Mouse (Mus musculus): ENCODE results near the gene 1700016K19Rik. TPM values are rescaled to one million over a fixed set of nuclear protein-coding genes. Genes with fewer than 3 reads are reported as not detected.
"Not testable (repeated sequence)": the region's sequence is repeated elsewhere in the genome, so short reads cannot be mapped to it uniquely, and the experiment has no call there.

The 1700016K19Rik gene
- total RNA-seq, 1 experiment from 2014 or later = not detected

DNA sequence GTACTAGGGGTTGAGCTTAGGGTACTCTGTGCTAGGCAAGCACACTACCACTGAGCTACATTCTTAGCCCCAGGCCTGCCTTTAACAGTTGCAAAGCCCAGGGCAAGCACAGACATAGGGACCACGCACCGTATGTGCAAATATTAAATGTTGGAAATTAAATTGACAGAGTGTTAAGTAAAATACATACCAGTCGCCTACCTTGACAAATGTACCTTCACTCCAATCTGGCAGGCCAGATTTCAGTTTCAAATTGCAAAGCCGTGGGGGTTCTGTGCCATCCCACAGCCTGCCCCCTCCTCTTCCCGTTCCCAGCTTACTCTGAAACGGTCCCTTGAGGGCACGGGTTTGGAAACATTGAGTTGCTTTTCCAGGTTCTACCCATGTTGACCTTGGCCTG is 13.8 kb upstream of the 1700016K19Rik start:
- no peak for DNase-seq

DNA sequence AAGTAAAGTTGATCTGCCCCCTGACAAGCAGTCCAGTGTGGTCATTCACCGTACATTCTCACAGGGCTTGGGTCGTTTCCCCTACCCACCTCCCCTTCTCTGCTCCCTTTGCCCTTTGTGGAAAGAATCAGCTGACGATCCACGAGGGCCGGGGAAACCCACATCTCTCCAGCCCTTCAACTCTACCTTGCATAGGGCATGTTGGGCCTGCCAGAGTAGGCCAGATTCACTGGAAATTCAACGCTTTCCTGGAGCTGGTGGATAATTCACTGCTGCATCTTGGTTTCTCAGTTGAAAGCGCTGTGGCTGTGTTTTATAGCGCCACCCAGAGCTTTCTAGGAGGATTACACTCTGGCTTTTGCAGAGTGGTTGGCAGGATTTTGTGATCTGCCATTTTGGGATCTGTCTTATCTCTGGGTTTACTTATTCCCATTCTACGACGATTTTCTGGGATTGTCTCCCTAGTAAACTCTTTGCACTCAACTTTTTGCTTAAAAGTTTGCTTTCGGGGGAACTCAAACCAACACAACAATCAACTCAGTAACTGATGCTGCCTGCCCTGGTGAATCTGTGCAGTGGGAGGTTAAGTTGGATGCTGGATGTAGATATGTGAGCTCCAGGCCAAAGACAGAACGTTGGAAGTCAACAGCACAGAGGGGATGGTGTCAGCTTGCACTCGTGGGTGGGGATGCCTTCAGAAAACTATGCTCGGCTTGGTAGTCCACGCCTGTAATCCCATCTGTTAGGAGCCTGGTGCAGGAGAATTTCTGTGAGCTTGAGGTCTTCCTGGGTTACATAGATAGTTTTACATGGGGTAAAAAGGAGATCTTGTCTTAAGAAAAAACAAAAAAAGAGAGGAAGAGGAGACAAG is 8.5 kb upstream of the 1700016K19Rik start:
- no peak for DNase-seq

DNA sequence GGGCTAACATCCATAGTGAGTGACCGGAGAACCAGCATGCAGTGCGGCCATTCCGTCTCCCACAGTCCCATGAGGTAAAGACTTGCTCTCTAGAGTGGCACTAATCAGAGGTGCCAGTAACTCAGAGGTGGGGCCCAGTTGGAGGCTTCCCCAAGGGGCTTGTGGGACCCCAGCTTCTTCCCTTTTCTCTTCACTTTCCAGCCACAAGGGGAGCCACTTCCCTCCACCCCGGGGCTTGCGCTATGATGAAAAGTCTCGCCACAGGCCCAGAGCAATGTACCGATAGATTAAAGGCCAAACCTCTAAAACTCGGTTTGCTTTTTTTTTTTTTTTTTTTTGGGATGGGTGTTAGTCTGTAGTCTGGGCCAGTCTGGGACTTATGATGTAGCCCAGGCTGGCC is 7.8 kb upstream of the 1700016K19Rik start:
- no peak for DNase-seq

DNA sequence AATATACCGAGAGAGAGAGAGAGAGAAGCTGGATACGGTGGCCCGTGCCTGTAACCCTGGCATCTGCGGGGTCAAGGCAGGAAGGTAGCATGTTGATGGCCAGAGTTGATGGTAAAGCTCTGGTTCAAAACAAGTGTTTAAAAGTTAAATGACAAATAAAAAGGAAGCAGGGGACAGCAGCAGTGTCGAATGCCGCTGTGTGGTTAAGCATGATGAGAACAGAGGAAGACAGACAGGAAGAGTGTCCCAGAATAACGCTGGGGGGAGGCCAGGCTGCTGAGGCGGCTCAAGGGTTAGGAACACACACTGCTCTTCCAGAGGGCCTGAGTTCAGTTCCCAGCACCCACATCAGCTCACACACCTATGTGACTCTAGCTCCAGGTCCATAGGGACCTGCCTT is 7.2 kb upstream of the 1700016K19Rik start:
- DNase-seq = no peak

GRCm38 (mm10) chr11:75994357-75994756 is 5.4 kb upstream of the 1700016K19Rik start:
- DNase-seq = no peak

DNA sequence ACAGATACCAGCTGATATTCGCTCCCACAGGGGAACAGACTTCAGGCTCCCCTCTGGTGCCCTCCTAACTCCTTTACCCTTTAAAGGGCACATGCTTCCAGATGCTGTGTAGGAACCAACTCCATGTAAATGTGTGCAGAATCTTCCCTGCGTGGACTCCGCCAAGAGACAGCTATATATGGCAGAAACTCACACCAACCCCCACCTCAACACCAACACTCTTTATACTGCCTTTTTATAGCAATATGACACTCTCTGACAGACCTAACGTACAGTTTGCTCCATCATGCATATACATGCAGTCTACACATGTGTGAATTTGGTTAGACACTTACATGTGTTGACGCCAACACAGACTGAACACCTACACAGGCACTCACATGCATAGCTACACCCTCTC is 989 bp downstream of the 1700016K19Rik start:
- no peak for DNase-seq

GRCm38 (mm10) chr11:76001237-76001878 is 1.6 kb downstream of the 1700016K19Rik start:
- no peak for DNase-seq

DNA sequence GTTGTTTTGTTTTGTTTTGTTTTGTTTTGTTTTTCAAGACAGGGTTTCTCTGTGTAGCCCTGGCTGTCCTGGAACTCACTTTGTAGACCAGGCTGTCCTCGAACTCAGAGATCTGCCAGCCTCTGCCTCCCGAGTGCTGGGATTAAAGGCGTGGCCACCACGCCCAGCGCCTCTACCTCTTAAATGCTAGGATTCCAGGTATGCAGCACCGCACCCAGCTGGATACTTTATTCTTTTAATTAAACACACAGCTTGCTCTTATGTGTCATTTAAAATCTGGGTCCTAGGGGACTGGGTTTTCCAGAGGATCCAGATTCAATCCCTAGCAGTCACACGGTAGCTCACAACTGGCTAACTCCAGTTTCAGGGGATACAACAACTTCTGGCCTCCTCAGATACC is 4.6 kb downstream of the 1700016K19Rik start:
- not testable (repeated sequence) for DNase-seq

- no peak for DNase-seq
Measured at GRCm38 (mm10) chr11:76008162-76008561, 8.4 kb downstream of the 1700016K19Rik start.

GRCm38 (mm10) chr11:76009101-76009500 is 9.4 kb downstream of the 1700016K19Rik start:
- no peak for DNase-seq

DNA sequence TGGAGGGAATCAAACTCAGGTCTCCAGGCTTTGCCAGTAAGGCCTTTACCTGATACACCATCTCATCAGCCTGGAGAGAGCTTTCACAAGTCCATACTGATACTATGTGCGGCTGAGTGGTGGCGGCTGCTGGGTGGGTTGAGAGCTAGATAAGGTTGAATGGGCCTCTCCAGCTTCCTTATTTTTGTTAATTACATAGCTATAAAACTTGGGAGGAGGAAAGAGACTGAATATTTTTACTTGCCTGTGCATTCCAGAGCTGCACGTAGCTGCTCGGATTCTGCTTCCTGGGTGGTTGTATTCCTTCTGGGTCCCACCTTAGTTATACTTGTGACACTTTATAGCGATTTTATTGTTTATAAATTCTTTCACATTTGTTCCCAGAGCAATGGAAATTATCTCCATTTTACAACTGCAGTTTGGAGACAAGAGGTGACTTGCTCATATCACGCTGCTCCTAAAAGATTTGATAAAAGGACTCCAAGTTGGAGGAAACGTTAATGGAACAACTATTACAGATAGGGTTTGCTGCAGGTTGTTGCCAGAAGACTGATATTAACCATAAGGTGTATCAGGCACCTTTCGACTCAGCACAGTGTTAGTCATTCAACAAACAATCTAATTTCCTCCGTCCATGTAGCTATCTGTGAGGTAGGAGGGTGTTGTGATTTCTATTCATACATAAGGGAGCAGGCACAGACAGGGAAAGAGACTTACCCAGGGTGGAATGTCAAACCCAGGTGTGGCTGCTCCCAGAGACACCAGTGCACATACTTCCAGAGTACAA is 11.3 kb downstream of the 1700016K19Rik start:
- DNase-seq = no peak

- DNase-seq = no peak
Measured at GRCm38 (mm10) chr11:76015251-76015650, 15.5 kb downstream of the 1700016K19Rik start.

- no peak for DNase-seq
Measured at GRCm38 (mm10) chr11:76015814-76016213, 16.1 kb downstream of the 1700016K19Rik start.

DNA sequence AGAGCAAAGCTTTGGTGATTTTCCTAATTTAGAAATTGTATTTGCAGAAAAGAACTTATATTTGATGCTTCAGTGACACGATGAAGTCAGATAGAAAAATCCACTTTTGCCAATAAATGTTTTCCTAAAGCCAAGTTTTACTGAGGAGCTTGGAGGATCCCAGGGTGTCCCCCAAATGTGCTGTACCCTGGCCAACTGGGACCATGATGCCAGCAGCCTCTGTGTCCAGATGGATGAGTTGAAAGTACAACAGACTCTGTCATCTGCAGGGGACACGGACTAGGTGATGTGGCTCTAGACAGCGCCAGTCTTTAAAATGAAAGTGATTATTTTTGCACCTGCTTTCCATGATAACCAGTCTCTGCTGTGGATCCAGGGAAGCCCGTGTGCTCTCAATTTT is 20.2 kb downstream of the 1700016K19Rik start:
- DNase-seq = no peak

DNA sequence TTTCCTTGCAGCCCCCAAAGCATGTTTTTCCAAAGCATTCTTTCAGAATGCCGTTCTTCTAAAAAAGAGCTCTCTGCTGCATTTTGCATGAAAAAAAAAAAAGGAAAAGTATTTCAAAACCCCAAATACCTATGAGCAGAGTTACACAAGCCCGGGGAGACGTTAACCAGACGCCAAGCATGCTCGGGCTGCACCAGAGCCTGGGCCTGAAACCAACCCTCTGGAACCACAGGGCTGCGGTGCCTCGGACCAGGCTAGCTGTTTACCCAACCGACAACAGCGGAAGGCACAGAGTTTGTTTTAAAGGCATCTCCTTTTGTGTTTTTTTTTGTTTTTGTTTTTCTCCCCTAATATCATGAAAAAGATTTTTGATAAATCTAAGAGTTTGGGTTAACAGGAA is 21.2 kb downstream of the 1700016K19Rik start:
- DNase-seq = no peak

GRCm38 (mm10) chr11:76025080-76025583 is 25.4 kb downstream of the 1700016K19Rik start:
- DNase-seq = no peak

DNA sequence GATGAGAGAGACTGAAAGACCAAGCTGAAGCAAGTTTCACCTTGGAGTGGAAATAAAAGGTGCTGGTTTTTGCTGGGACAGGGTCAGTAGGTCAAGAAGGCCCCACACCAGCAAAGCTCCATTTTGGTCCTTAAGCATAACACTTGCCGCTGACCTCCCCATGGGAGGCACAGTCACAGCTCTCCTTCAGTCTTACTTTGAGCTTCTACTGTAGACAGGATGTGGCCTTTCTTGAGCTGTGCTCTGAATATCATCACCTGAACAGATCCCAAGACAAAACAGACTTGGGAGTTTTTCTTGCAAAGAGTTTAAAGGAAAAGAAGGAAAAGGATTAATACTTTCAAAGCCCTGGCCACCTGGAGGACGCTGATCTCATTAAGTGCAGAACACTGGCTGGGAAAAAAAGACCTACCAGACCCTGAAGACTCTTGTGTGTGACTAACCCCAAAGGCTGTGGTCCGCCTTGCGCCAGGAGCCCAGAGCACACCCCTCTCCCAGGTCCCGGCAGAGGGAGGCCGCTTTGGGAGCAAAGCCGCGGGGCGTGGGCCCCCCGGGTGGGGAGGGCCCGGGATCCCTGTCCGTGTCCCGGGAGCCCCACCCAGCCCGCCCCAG is 26.9 kb downstream of the 1700016K19Rik start:
- DNase-seq = no peak

DNA sequence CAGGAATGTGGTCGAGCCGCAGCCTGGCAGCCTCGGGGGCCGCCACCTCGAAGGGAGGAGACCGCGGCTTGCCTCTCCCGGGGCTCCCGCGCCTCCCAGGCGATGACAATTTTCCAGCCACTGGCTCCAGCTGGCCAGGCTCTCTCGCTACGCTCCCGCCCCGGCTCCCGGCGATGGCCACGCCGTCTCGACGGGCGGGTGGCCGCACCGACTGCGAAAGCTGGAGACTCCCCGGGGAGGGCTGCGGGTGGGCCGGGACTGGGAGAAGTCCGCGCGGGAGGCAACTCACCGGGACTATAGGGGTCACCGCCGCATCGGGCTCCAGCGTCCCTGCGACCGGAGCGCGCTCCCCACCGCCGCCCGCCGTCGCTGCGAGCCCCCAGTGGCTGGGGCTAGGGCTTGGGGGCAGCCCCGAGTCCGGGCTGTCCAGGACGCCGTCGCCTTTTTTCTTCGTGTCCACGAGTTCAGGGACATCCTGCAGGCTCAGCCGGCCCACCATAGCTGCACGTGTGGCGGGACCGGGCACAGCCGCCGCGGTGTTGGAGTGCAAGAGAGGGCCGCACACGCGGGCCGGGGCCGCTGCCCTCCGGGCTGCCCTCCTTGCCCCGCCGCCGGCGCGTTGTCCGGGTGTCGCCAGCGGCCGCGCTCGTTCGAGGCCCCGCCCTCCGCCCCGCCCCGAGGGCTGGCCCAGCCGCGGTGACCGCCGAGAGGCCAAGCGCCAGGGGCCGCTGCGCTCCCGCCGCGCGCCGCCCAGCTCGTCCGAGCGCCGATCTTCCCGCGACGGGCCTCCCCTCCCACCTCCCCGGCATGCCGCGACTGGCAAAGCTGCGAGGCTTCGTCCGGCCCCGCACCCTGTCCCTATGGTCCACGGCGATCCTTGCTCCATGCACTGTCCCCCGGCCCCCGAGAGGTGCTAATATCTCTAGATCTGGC is 27.7 kb downstream of the 1700016K19Rik start, which contains the start of gene Rflnb:
Gene Rflnb, minus strand, starts transcription at position 644 of the 933 bp plus-strand sequence.
- peak; percentile 96 for DNase-seq

DNA sequence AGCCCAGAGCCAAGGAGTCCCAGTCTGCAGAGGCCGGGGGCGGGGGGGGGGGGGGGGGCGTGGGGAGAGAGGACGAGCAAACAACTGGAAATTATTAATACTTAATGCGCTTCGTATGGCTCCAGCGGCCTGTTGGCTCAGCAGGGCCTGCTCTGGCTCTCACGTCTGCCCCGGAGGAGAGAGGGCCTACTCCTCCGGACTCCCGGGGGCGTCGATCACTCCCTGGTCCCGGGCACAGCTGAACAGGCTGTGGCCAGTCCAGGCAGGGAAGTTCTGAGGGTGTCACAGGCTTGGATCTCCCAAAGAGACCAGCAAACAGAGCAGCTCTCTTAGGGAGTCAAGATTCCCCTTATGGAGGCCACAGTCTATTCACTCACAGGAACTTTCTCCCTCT is 28.4 kb downstream of the 1700016K19Rik start:
- DNase-seq = peak; percentile 23

- DNase-seq = no peak
Measured at GRCm38 (mm10) chr11:76033359-76033758, 33.6 kb downstream of the 1700016K19Rik start.

- no peak for DNase-seq
Measured at GRCm38 (mm10) chr11:76033836-76034235, 34.1 kb downstream of the 1700016K19Rik start.
